Mouse (Mus musculus) megakaryocyte, embryonic 14.5 days (primary cell): Measurements from ENCODE around the gene Jmjd1c.

Experiments
- FLI1 ChIP-seq: IDR thresholded peaks from 2 replicates; pipeline ENCODE4 v1.6.1; 2012; ENCODE audit warnings: low read length, inconsistent platforms, mixed read lengths
- GATA1 ChIP-seq: IDR thresholded peaks from 3 replicates; pipeline ENCODE4 v1.6.1; 2012; ENCODE audit warnings: mixed read lengths, low read length, inconsistent platforms, borderline replicate concordance

DNA sequence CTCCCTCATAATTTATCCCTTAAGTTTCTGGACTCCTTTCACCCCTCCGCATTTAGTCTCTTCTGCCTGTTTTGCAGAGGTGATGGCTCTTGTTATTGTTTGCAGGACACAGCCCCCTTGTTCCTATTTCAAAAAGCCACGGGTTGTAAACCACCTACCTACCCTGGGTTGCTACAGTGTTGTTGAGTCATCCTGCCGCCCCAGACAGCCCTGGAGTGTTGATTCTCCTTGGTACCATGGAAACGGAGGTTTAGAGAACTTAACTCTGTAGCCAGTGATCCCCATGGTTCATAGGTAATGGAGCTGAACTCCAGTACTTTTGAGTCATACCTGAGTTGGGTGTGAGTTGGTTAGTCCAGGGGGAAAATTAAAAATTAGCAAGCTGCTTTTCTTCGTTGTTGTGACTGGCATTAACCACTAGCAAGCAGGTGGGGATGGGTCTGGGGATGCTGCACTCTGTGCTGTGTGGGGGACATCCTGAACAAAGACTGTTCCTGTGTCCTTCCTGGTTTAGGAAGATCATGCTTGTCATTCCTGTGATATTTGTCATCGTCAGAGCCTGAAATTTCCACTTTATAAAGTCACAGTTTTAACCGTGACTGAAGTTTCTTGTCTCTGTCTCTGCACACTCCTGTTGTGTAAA is 2.6 kb downstream of the Jmjd1c start:
- TF ChIP-seq GATA1 = no peak
- TF ChIP-seq FLI1 = no peak
